Mouse (Mus musculus) limb, embryonic 13.5 days (tissue): ENCODE results near the gene Nes. TPM values are rescaled to one million over a fixed set of nuclear protein-coding genes. Genes with fewer than 3 reads are reported as not detected.

Source experiments
- ATAC-seq: fragments of 200-750 bp; cut with Nextera tagmentation; 2 replicates; pipeline ENCODE4 v1.8.0; 2017; ENCODE audit warnings: low read depth, moderate number of reproducible peaks, moderate TSS enrichment; ENCODE audit not compliant: low FRiP score
- H3K27ac ChIP-seq: fragments of 300-500 bp; sonication (generic); 2 replicates; pipeline ENCODE4 v1.5.1; 2015; ENCODE audit warnings: inconsistent platforms, mild to moderate bottlenecking, moderate library complexity
- H3K27me3 ChIP-seq: fragments of 300-500 bp; sonication (generic); 2 replicates; pipeline ENCODE4 v1.6.1; 2015; ENCODE audit warnings: mild to moderate bottlenecking, inconsistent platforms
- H3K36me3 ChIP-seq: fragments of 300-500 bp; sonication (generic); 2 replicates; pipeline ENCODE4 v1.6.1; 2015; ENCODE audit warnings: inconsistent platforms, mild to moderate bottlenecking, moderate library complexity
- H3K4me1 ChIP-seq: fragments of 300-500 bp; sonication (generic); 2 replicates; pipeline ENCODE4 v1.6.1; 2015; ENCODE audit warnings: inconsistent platforms
- H3K4me2 ChIP-seq: fragments of 300-500 bp; sonication (generic); replicated peaks from 2 replicates; pipeline ENCODE4 v1.6.1; 2015; ENCODE audit warnings: inconsistent platforms, mild to moderate bottlenecking, moderate library complexity
- H3K4me3 ChIP-seq: fragments of 300-500 bp; sonication (generic); 2 replicates; pipeline ENCODE4 v1.5.1; 2015; ENCODE audit warnings: moderate library complexity, mild to moderate bottlenecking, inconsistent platforms
- H3K9ac ChIP-seq: fragments of 300-500 bp; sonication (generic); 2 replicates; pipeline ENCODE4 v1.6.1; 2015; ENCODE audit warnings: mild to moderate bottlenecking, inconsistent platforms
- H3K9me3 ChIP-seq: fragments of 300-500 bp; sonication (generic); 2 replicates; pipeline ENCODE4 v1.6.1; 2016; ENCODE audit warnings: inconsistent platforms
- WGBS: fragments of 180-500 bp; shearing (Covaris S2); methylation state at CpG from one replicate; pipeline ENCODE4 v1.1.7; 2015; 5-methylcytosine and 5-hydroxymethylcytosine counted together
- polyA plus RNA-seq: library from polyadenylated mRNA; unstranded; fragments of >200 nt; fragmentation: Nextera tagmentation; extraction: Ambion mirVana; gene quantifications from 2 replicates; pipeline ENCODE4 v1.2.1, GENCODE M21; 2015

The Nes gene
- polyA plus RNA-seq: 30.5 and 32.8 TPM in 2 replicates

GRCm38 (mm10) chr3:87970939-87971488 lies at the start of gene Nes:
Gene Nes, plus strand, starts transcription at chr3:87971078.
- Histone ChIP-seq H3K4me3 (peak within 1 kb of the TSS; percentile 53), H3K4me1 (peaks cover 47% of the 10 kb centered on the region), H3K9me3 (no peaks in the 10 kb centered on the region), H3K36me3 (peaks cover 7% of the 10 kb centered on the region), H3K27ac (peak within 1 kb of the TSS; percentile 40; the same call in 1 of the 2 replicates), H3K27me3 (peaks cover 49% of the 10 kb centered on the region), H3K4me2 (peak within 1 kb of the TSS; percentile 87), H3K9ac (peak within 1 kb of the TSS; percentile 75)
- peak; percentile 79 for ATAC-seq
- WGBS: under 1% methylated on average over 44 of the region's 44 CpGs

- H3K4me1 ChIP-seq: peaks cover 17% of the 10 kb centered on the region
- no peak for ATAC-seq
- 85% methylated on average over 7 of the region's 7 CpGs for WGBS
- H3K4me2 ChIP-seq: no peak overlapping the region
- no peaks in the 10 kb centered on the region for H3K27me3 ChIP-seq
- H3K4me3 ChIP-seq: no peak overlapping the region
- no peak overlapping the region for H3K27ac ChIP-seq
- H3K9me3 ChIP-seq: no peaks in the 10 kb centered on the region
- H3K9ac ChIP-seq: no peak overlapping the region
- peaks cover 66% of the 10 kb centered on the region for H3K36me3 ChIP-seq
Observed at GRCm38 (mm10) chr3:87924996-87925395, 45.9 kb upstream of the Nes start.

- Histone ChIP-seq H3K4me3 (no peak overlapping the region), H3K9ac (no peak overlapping the region), H3K4me2 (no peak overlapping the region), H3K27ac (no peak overlapping the region), H3K9me3 (no peaks in the 10 kb centered on the region), H3K4me1 (peaks cover 27% of the 10 kb centered on the region), H3K36me3 (peaks cover 68% of the 10 kb centered on the region), H3K27me3 (no peaks in the 10 kb centered on the region)
- ATAC-seq: no peak
- 95% methylated on average over 5 of the region's 5 CpGs for WGBS
Observed at GRCm38 (mm10) chr3:87927452-87927851, 43.4 kb upstream of the Nes start.

- H3K36me3 ChIP-seq: peaks cover 64% of the 10 kb centered on the region
- peak overlapping the region; percentile 87 for H3K4me2 ChIP-seq
- H3K27ac ChIP-seq: peak overlapping the region; percentile 75
- peak; percentile 16; the same call in 1 of the 2 replicates for ATAC-seq
- no peaks in the 10 kb centered on the region for H3K27me3 ChIP-seq
- peak overlapping the region; percentile 89 for H3K9ac ChIP-seq
- H3K9me3 ChIP-seq: no peaks in the 10 kb centered on the region
- peak overlapping the region; percentile 93 for H3K4me3 ChIP-seq
- WGBS: 6% methylated on average over 26 of the region's 26 CpGs
- peaks cover 39% of the 10 kb centered on the region for H3K4me1 ChIP-seq
Observed at GRCm38 (mm10) chr3:87929341-87930077, 41.4 kb upstream of the Nes start.

DNA sequence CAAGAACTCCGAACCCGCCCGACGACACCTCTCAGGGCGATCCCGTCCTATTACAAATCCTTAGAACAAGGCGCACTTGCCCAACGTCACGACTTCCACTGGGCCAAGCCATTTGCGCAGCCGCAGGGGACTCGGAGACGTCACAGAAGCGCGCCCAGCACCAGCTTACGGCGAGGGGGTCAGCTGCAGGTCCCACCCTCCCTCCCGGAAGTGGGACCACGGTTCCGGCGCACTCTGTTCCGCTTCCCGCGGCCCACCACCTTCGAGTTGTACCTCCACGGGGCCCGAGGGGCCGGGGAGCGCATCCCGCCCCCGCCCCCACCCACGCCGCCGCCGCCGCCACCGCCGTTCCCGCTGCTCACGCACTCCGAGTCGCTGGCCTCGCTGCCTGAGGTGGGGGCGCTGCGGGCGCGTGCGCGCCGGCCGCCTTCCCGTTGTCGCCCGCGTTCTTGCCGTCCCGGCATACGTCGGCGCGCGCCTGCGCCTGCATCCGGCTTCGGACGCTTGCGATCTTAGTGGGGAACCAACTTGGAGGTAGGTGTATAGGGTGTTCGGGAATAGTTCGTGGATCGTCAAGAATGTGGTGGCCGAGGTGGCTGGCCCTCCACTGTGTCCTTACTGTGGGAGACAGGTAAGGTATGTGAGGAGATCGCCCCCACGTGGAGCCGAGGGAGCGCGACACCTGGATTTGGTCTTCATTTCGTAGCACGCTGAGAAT lies 40.6 kb upstream of the Nes start, which contains the start of the genes Isg20l2 and Rrnad1:
Isg20l2 (plus strand) TSS at position 237 of the 718 bp plus-strand sequence.
Rrnad1 (minus strand) TSS at position 640 of the 718 bp plus-strand sequence.
- WGBS: under 1% methylated on average over 56 of the region's 78 CpGs
- Histone ChIP-seq H3K9me3 (no peaks in the 10 kb centered on the region), H3K4me1 (peaks cover 42% of the 10 kb centered on the region), H3K9ac (peak within 1 kb of the TSS; percentile 89), H3K27ac (peak within 1 kb of the TSS; percentile 89), H3K36me3 (peaks cover 61% of the 10 kb centered on the region), H3K27me3 (no peaks in the 10 kb centered on the region), H3K4me3 (peak within 1 kb of the TSS; percentile 93), H3K4me2 (peak within 1 kb of the TSS; percentile 87)
- ATAC-seq: peak; percentile 97

DNA sequence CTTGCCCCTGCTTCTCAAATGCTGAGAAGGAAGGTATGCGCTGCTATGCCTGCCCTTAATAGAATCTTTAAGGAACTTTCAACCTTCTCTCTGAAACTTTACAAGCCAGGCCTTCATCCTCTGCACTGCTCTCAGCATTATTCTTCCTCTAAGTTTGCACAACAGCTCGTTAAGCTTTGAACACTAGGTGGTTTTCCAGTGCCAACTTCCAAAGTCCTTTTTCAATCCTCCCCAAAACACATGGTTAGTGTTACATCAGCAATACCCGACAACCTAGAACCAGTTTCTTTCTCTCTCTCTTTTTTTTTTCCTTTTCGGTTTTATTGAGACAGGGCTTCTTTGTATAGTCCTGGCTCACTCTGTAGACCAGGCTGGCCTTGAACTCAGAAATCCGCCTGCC lies 36.9 kb upstream of the Nes start:
- peaks cover 42% of the 10 kb centered on the region for H3K4me1 ChIP-seq
- H3K27me3 ChIP-seq: no peaks in the 10 kb centered on the region
- H3K9me3 ChIP-seq: no peaks in the 10 kb centered on the region
- H3K4me2 ChIP-seq: no peak overlapping the region
- H3K4me3 ChIP-seq: no peak overlapping the region
- WGBS: 71% methylated on average over 5 of the region's 5 CpGs
- 0 out of 2 replicates have a peak overlapping the region, but pooled peaks have one; percentile 0 for H3K9ac ChIP-seq
- H3K27ac ChIP-seq: no peak overlapping the region; the same call in 1 of the 2 replicates
- no peak for ATAC-seq
- H3K36me3 ChIP-seq: peaks cover 62% of the 10 kb centered on the region

DNA sequence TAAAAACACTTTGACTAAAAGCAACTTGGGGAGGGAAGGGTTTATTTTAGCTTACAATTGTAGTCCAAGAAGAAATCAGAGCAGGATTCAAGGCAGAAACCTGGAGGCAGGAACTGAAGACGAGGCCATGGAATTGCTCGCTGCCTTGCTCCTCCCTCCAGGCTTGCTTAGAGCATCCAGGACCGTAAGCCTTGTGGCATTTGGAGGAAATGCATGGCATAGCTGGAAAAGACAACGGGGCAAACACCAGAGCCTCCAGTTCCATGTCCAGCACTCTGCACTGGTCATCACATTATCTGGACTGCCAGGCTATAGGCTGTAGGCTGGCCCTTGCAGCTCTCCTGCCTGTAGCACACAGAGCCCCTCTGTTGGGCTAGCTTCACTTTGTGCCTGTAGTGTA lies 36.4 kb upstream of the Nes start:
- no peaks in the 10 kb centered on the region for H3K27me3 ChIP-seq
- WGBS: 73% methylated on average over 4 of the region's 4 CpGs
- H3K27ac ChIP-seq: no peak overlapping the region
- no peak overlapping the region for H3K4me3 ChIP-seq
- peaks cover 37% of the 10 kb centered on the region for H3K4me1 ChIP-seq
- 0 out of 2 replicates have a peak overlapping the region, but pooled peaks have one; percentile 0 for H3K9ac ChIP-seq
- no peak for ATAC-seq
- peaks cover 67% of the 10 kb centered on the region for H3K36me3 ChIP-seq
- no peaks in the 10 kb centered on the region for H3K9me3 ChIP-seq
- H3K4me2 ChIP-seq: no peak overlapping the region

DNA sequence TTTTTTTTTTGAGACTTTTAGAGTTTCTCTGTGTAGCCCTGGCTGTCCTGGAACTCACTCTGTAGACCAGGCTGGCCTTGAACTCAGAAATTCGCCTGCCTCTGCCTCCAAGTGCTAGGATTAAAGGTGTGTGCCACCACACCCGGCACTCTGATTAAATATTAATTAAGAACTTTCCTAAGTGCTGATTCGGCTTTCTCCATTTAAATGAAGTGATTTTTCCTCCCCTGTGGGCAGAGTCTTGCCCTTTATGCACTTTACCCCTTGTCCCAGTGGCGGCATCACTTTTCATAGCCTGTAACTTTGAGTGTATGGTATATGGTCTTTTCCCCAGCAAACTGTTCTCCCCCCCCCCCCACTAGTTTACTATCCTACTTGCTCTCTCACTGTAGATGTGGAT lies 35.7 kb upstream of the Nes start:
- no peaks in the 10 kb centered on the region for H3K9me3 ChIP-seq
- no peaks in the 10 kb centered on the region for H3K27me3 ChIP-seq
- 84% methylated on average over 4 of the region's 4 CpGs for WGBS
- no peak overlapping the region for H3K4me3 ChIP-seq
- H3K27ac ChIP-seq: no peak overlapping the region
- no peak overlapping the region for H3K9ac ChIP-seq
- no peak for ATAC-seq
- no peak overlapping the region for H3K4me2 ChIP-seq
- H3K36me3 ChIP-seq: peaks cover 74% of the 10 kb centered on the region
- H3K4me1 ChIP-seq: peaks cover 37% of the 10 kb centered on the region

DNA sequence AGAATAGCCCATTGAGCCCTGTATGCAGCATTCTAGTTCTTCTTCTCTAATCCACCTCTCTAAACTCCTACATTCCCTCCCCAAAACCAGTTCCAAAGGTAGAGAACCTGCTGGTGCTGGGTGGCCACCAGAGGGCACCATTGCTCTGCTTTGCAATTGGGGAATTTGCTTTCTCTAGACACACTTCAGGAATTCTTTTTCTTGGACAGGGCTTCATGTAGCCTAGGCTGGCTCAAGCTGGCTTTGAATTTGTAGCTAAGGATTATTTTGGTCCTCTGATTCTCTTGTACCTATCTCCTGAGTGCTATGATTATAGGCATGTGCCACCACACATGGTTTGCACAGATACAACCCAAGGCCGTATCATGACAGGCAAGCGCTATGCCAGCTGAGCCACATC lies 35.1 kb upstream of the Nes start:
- Histone ChIP-seq H3K4me3 (no peak overlapping the region), H3K36me3 (peaks cover 78% of the 10 kb centered on the region), H3K9me3 (no peaks in the 10 kb centered on the region), H3K9ac (no peak overlapping the region), H3K27ac (no peak overlapping the region), H3K4me1 (peaks cover 37% of the 10 kb centered on the region), H3K27me3 (no peaks in the 10 kb centered on the region), H3K4me2 (no peak overlapping the region)
- 95% methylated on average over 2 of the region's 2 CpGs for WGBS
- peak; percentile 75 for ATAC-seq

DNA sequence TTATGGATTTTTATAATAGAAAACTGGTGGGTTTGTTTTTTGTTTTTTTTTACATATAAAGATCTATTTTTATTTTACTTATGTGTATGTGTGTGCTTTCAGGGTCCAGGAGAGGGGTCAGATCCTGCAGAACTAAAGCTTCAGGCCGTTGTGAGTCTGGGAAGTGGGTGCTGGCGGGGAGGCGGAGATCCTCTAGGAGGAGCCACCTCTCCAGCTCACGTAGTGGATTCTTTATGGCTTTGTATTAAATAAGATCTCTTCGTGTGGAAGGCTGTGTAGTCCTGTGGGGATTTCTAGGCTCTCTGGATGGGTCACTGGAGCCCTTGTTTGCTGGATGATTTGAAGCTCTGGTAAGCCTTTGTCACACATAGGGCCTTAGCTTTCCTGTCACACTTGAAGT lies 30.3 kb upstream of the Nes start:
- Histone ChIP-seq H3K9ac (no peak overlapping the region), H3K36me3 (peaks cover 75% of the 10 kb centered on the region), H3K27ac (no peak overlapping the region), H3K4me2 (no peak overlapping the region), H3K4me1 (peaks cover 26% of the 10 kb centered on the region), H3K27me3 (no peaks in the 10 kb centered on the region), H3K4me3 (no peak overlapping the region), H3K9me3 (no peaks in the 10 kb centered on the region)
- no peak for ATAC-seq
- WGBS: 64% methylated on average over 5 of the region's 5 CpGs

GRCm38 (mm10) chr3:87942471-87942870 lies 28.4 kb upstream of the Nes start:
- WGBS: 87% methylated on average over 2 of the region's 2 CpGs
- Histone ChIP-seq H3K4me3 (no peak overlapping the region), H3K4me1 (peaks cover 40% of the 10 kb centered on the region), H3K9me3 (no peaks in the 10 kb centered on the region), H3K9ac (no peak overlapping the region), H3K27me3 (no peaks in the 10 kb centered on the region), H3K4me2 (no peak overlapping the region), H3K27ac (no peak overlapping the region), H3K36me3 (peaks cover 59% of the 10 kb centered on the region)
- no peak for ATAC-seq

- Histone ChIP-seq H3K36me3 (peaks cover 47% of the 10 kb centered on the region), H3K27me3 (no peaks in the 10 kb centered on the region), H3K9ac (0 out of 2 replicates have a peak overlapping the region, but pooled peaks have one; percentile 19), H3K4me1 (peaks cover 51% of the 10 kb centered on the region), H3K9me3 (no peaks in the 10 kb centered on the region), H3K4me2 (no peak overlapping the region), H3K27ac (no peak overlapping the region), H3K4me3 (no peak overlapping the region)
- 50% methylated on average over 7 of the region's 7 CpGs for WGBS
- no peak for ATAC-seq
Observed at GRCm38 (mm10) chr3:87943586-87943985, 27.3 kb upstream of the Nes start.
